Mouse (Mus musculus) ovary, adult 18-20 months (tissue): ENCODE measurements around the gene Mus81.

Experiments
- DNase-seq: peaks from one replicate; pipeline ENCODE4 v3.0.0; 2022; ENCODE audit warnings: low spot score, mixed read lengths

Mus81 gene

GRCm38 (mm10) chr19:5468374-5468773, 19.8 kb downstream of the Mus81 start, which contains the start of gene Ctsw:
TSS of gene Ctsw (minus strand) at chr19:5468507.
- no peak for DNase-seq

- no peak for DNase-seq
Measured at GRCm38 (mm10) chr19:5466916-5467500, 21.2 kb downstream of the Mus81 start.

GRCm38 (mm10) chr19:5465037-5465436, 23.2 kb downstream of the Mus81 start:
- no peak for DNase-seq

GRCm38 (mm10) chr19:5463791-5464562, 24.2 kb downstream of the Mus81 start:
- no peak for DNase-seq

GRCm38 (mm10) chr19:5463212-5463611, 25.0 kb downstream of the Mus81 start:
- no peak for DNase-seq

- no peak for DNase-seq
Measured at GRCm38 (mm10) chr19:5461411-5461810, 26.8 kb downstream of the Mus81 start.

GRCm38 (mm10) chr19:5460465-5460911, 27.7 kb downstream of the Mus81 start, which contains the start of gene Fibp:
TSS of gene Fibp (plus strand) at chr19:5460615.
- peak; percentile 64 for DNase-seq

GRCm38 (mm10) chr19:5459896-5460295, 28.3 kb downstream of the Mus81 start:
- no peak for DNase-seq

- no peak for DNase-seq
Measured at GRCm38 (mm10) chr19:5459019-5459418, 29.2 kb downstream of the Mus81 start.

- DNase-seq, result no peak
Measured at GRCm38 (mm10) chr19:5457746-5458442, 30.3 kb downstream of the Mus81 start, which contains the start of gene Ccdc85b. TSS of gene Ccdc85b (minus strand) at chr19:5457894.

GRCm38 (mm10) chr19:5456922-5457745, 31.1 kb downstream of the Mus81 start:
- DNase-seq, result peak; percentile 90

- DNase-seq, result no peak
Measured at GRCm38 (mm10) chr19:5456241-5456921, 31.8 kb downstream of the Mus81 start.

GRCm38 (mm10) chr19:5455568-5455967, 32.6 kb downstream of the Mus81 start:
- DNase-seq, result no peak

- no peak for DNase-seq
Measured at GRCm38 (mm10) chr19:5455037-5455436, 33.2 kb downstream of the Mus81 start.

GRCm38 (mm10) chr19:5451766-5452165, 36.4 kb downstream of the Mus81 start:
- no peak for DNase-seq

GRCm38 (mm10) chr19:5449673-5450072, 38.5 kb downstream of the Mus81 start:
- DNase-seq, result no peak

GRCm38 (mm10) chr19:5448354-5449150, 39.6 kb downstream of the Mus81 start:
- DNase-seq, result no peak

- no peak for DNase-seq
Measured at GRCm38 (mm10) chr19:5447515-5448353, 40.5 kb downstream of the Mus81 start, which contains the start of gene Fosl1. TSS of gene Fosl1 (plus strand) at chr19:5447547.

- DNase-seq, result no peak
Measured at GRCm38 (mm10) chr19:5445747-5446146, 42.5 kb downstream of the Mus81 start.
